Mouse (Mus musculus) lung, postnatal 0 days (tissue): ENCODE measurements around the gene Gbx1.

Source experiments
- CTCF ChIP-seq: IDR thresholded peaks from 2 replicates; pipeline ENCODE4 v1.5.1; 2016; ENCODE audit warnings: antibody characterized with exemption, mild to moderate bottlenecking
- EP300 ChIP-seq: IDR thresholded peaks from 2 replicates; pipeline ENCODE4 v1.6.1; 2016; ENCODE audit warnings: antibody characterized with exemption, mild to moderate bottlenecking, control low read depth

GRCm38 (mm10) chr5:24526190-24526888, 663 bp downstream of the Gbx1 start:
- no peak for TF ChIP-seq CTCF
- TF ChIP-seq EP300, result no peak
